Mouse (Mus musculus): ENCODE data around the gene Zmym4.

The Zmym4 gene

GRCm38 (mm10) chr4:126813212-126813611 lies 154.7 kb downstream of the Zmym4 start:
- no peak for DNase-seq

Measured in lung, postnatal 10 days (tissue).